Mouse (Mus musculus): ENCODE measurements around the gene Rhbdd2.

DNA sequence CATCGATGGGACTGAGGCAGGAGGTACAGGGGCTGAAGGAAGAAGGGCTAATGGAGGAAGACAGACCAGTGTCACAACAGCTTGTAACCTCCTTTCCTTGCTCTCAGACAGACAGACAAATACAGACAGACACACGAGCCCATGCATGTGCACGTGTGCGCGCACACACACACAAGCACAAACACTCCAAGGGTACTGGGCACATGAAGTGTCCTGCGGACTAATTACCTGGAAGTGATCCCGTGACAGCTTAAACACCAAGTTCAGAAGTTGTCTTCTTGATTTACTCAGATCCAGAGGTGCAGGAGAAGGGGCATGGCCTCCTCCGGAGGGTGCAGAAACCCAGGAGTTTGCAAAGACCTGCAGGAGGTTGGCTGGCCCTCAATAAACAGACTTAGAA is 46.7 kb upstream of the Rhbdd2 start:
- TF ChIP-seq CTCF (IDR thresholded peaks at IDR 0.05; ENCODE audit: extremely low read depth, insufficient read depth, insufficient read length, insufficient replicate concordance) = no peak
- no peak for TF ChIP-seq POLR2A (IDR thresholded peaks at IDR 0.05; ENCODE audit: low read depth, low read length)

Measured in spleen, adult 2 months (tissue).